Mouse (Mus musculus): Measurements from ENCODE around the gene Edrf1. TPM values are rescaled to one million over a fixed set of nuclear protein-coding genes. Genes with fewer than 3 reads are reported as not detected.

Edrf1 gene
- polyA plus RNA-seq, 1 experiment: 17.7 TPM

- H3K36me3 ChIP-seq (ENCODE audit: control insufficient read depth, insufficient read depth, low read length): peaks cover 63% of the 10 kb centered on the region
- WGBS: 100% methylated on average over 1 of the region's 1 CpGs
- H3K27ac ChIP-seq (ENCODE audit: control insufficient read depth, insufficient read depth, low read length): no peak overlapping the region
- H3K4me3 ChIP-seq (ENCODE audit: control insufficient read depth, insufficient read depth, low read length): no peak overlapping the region
- DNase-seq: no peak
- no peak for TF ChIP-seq CTCF (IDR thresholded peaks at IDR 0.05; ENCODE audit: borderline replicate concordance, control insufficient read depth, extremely low read depth, insufficient read depth, low read length, poor library complexity)
- TF ChIP-seq POLR2A (IDR thresholded peaks at IDR 0.05; ENCODE audit: control insufficient read depth, extremely low read depth, insufficient read depth, low read length, poor library complexity): no peak
- H3K4me1 ChIP-seq (replicated peaks; ENCODE audit: control insufficient read depth, insufficient read depth, low read length): no peaks in the 10 kb centered on the region
- no peaks in the 10 kb centered on the region; the same call in 1 of the 2 replicates for H3K27me3 ChIP-seq (ENCODE audit: control insufficient read depth, insufficient read depth, low read length)
Observed at GRCm38 (mm10) chr7:133718580-133718979, 81.2 kb downstream of the Edrf1 start.

GRCm38 (mm10) chr7:133720616-133721015 is 83.3 kb downstream of the Edrf1 start:
- Histone ChIP-seq H3K4me1 (replicated peaks; ENCODE audit: control insufficient read depth, insufficient read depth, low read length) (no peaks in the 10 kb centered on the region), H3K4me3 (ENCODE audit: control insufficient read depth, insufficient read depth, low read length) (no peak overlapping the region), H3K36me3 (ENCODE audit: control insufficient read depth, insufficient read depth, low read length) (peaks cover 58% of the 10 kb centered on the region), H3K27ac (ENCODE audit: control insufficient read depth, insufficient read depth, low read length) (no peak overlapping the region), H3K27me3 (ENCODE audit: control insufficient read depth, insufficient read depth, low read length) (no peaks in the 10 kb centered on the region; the same call in 1 of the 2 replicates)
- TF ChIP-seq POLR2A (IDR thresholded peaks at IDR 0.05; ENCODE audit: control insufficient read depth, extremely low read depth, insufficient read depth, low read length, poor library complexity) (no peak), CTCF (IDR thresholded peaks at IDR 0.05; ENCODE audit: borderline replicate concordance, control insufficient read depth, extremely low read depth, insufficient read depth, low read length, poor library complexity) (no peak)
- WGBS: 96% methylated on average over 11 of the region's 11 CpGs
- DNase-seq: no peak

Other genes starting within 250 kb of the Edrf1 start
- not detected in 2 replicates for gene Tex36, start 35.4 kb upstream of the Edrf1 start, polyA plus RNA-seq (2012; rRNA removed)
- gene Mmp21, start 42.5 kb downstream of the Edrf1 start, polyA plus RNA-seq (2012; rRNA removed): not detected in 2 replicates
- 23.3 and 25.1 TPM in 2 replicates for gene Bccip, start 71.8 kb downstream of the Edrf1 start, polyA plus RNA-seq (2012; rRNA removed)
- gene Uros, start 72.5 kb downstream of the Edrf1 start, polyA plus RNA-seq (2012; rRNA removed): 19.3 and 22.5 TPM in 2 replicates
- gene Fank1, start 139.3 kb downstream of the Edrf1 start, polyA plus RNA-seq (2012; rRNA removed): 0.08 and 0.32 TPM in 2 replicates
- gene Dhx32, start 145.2 kb downstream of the Edrf1 start, polyA plus RNA-seq (2012; rRNA removed): 18.7 and 20.8 TPM in 2 replicates

Measured in thymus, adult 2 months (tissue).